ENCODE assay signal across 8 mouse cellular contexts in genomic region chrX:95658600-95659084, GRCm38 (mm10). TPM values are rescaled to one million over a fixed set of nuclear protein-coding genes. Genes with fewer than 3 reads are reported as not detected.
A peak's percentile ranks its signal among the peaks of the same experiment; 100 is the strongest.
DNase-seq lines count a peak whose midpoint lies in the region; ATAC-seq and TF ChIP-seq lines count a peak whose summit lies in the region.

No protein-coding gene starts in this region.

- peak overlapping the region; percentile 42 for H3K4me3 ChIP-seq in hindbrain, embryonic 11.5 days (ENCODE audit: low read depth, low read length)
- H3K4me3 ChIP-seq in lung, embryonic 14.5 days (ENCODE audit: low read depth, low read length) = peak overlapping the region; percentile 40
- H3K4me3 ChIP-seq in stomach, embryonic 14.5 days (ENCODE audit: low read depth, low read length) = peak overlapping the region; percentile 31

- H3K36me3 ChIP-seq in hindbrain, embryonic 11.5 days (ENCODE audit: control insufficient read depth, insufficient read depth, low read length) = no peaks in the 10 kb centered on the region
- no peaks in the 10 kb centered on the region for H3K36me3 ChIP-seq in lung, embryonic 14.5 days (ENCODE audit: insufficient read depth)
- H3K36me3 ChIP-seq in stomach, embryonic 14.5 days (ENCODE audit: control insufficient read depth, insufficient read depth, low read length) = no peaks in the 10 kb centered on the region

- H3K9me3 ChIP-seq in hindbrain, embryonic 11.5 days (ENCODE audit: control insufficient read depth, low read length) = no peaks in the 10 kb centered on the region
- no peaks in the 10 kb centered on the region for H3K9me3 ChIP-seq in lung, embryonic 14.5 days (ENCODE audit: low read depth, low read length)
- H3K9me3 ChIP-seq in stomach, embryonic 14.5 days (ENCODE audit: control insufficient read depth, low read depth, low read length) = no peaks in the 10 kb centered on the region

- ATAC-seq in frontal cortex, adult (ENCODE audit: low TSS enrichment) = peak; percentile 41
- ATAC-seq in hindbrain, embryonic 11.5 days (ENCODE audit: low FRiP score) = peak; percentile 82
- ATAC-seq in lung, embryonic 14.5 days (ENCODE audit: insufficient read depth) = peak; percentile 80
- peak; percentile 56; the same call in 1 of the 2 replicates for ATAC-seq in stomach, embryonic 14.5 days (ENCODE audit: insufficient number of reproducible peaks, insufficient read depth, low FRiP score, low read depth)

- DNase-seq in frontal cortex, postnatal 25 days (ENCODE audit: low spot score in 2 of 2) = no peak
- peak; percentile 3 to 5 for DNase-seq in thymus, postnatal 10 days (ENCODE audit: low spot score in 2 of 2)
- no peak for DNase-seq in thymus, adult 18-20 months
- peak; percentile 24 for DNase-seq in hindbrain, embryonic 11.5 days (ENCODE audit: low spot score)
- peak; percentile 3 for DNase-seq in lung, embryonic 14.5 days
- DNase-seq in embryo, embryonic 11 days = no peak

- H3K27me3 ChIP-seq in hindbrain, embryonic 11.5 days (ENCODE audit: control insufficient read depth, insufficient read depth, low read length) = no peaks in the 10 kb centered on the region
- no peaks in the 10 kb centered on the region for H3K27me3 ChIP-seq in lung, embryonic 14.5 days (ENCODE audit: insufficient read depth, low read length)
- no peaks in the 10 kb centered on the region for H3K27me3 ChIP-seq in stomach, embryonic 14.5 days (ENCODE audit: control insufficient read depth, insufficient read depth, low read length)

- no peaks in the 10 kb centered on the region for H3K4me1 ChIP-seq in hindbrain, embryonic 11.5 days (replicated peaks; ENCODE audit: control insufficient read depth, insufficient read depth, low read length)
- no peaks in the 10 kb centered on the region for H3K4me1 ChIP-seq in lung, embryonic 14.5 days (ENCODE audit: insufficient read depth)
- H3K4me1 ChIP-seq in stomach, embryonic 14.5 days (ENCODE audit: control insufficient read depth, insufficient read depth, low read length) = no peaks in the 10 kb centered on the region

- no peak for TF ChIP-seq CTCF in lung, embryonic 14.5 days (IDR thresholded peaks at IDR 0.05; ENCODE audit: low read depth)

- peak overlapping the region; percentile 18 for H3K4me2 ChIP-seq in hindbrain, embryonic 11.5 days (replicated peaks; ENCODE audit: low read depth, low read length)
- H3K4me2 ChIP-seq in lung, embryonic 14.5 days = peak overlapping the region; percentile 53
- H3K4me2 ChIP-seq in stomach, embryonic 14.5 days (replicated peaks; ENCODE audit: low read depth, low read length) = peak overlapping the region; percentile 35

- H3K27ac ChIP-seq in hindbrain, embryonic 11.5 days (ENCODE audit: low read depth, low read length) = no peak overlapping the region
- H3K27ac ChIP-seq in lung, embryonic 14.5 days (ENCODE audit: low read depth) = no peak overlapping the region
- no peak overlapping the region for H3K27ac ChIP-seq in stomach, embryonic 14.5 days (ENCODE audit: low read length)

- peak overlapping the region; percentile 1; the same call in 1 of the 2 replicates for H3K9ac ChIP-seq in hindbrain, embryonic 11.5 days (ENCODE audit: low read depth, low read length)
- peak overlapping the region; percentile 30; the same call in 1 of the 2 replicates for H3K9ac ChIP-seq in lung, embryonic 14.5 days
- H3K9ac ChIP-seq in stomach, embryonic 14.5 days (replicated peaks; ENCODE audit: low read depth, low read length) = no peak overlapping the region

- WGBS in hindbrain, embryonic 11.5 days = 21% methylated on average over 12 of the region's 12 CpGs
- 13% methylated on average over 12 of the region's 12 CpGs for WGBS in lung, embryonic 14.5 days
- 23% methylated on average over 12 of the region's 12 CpGs for WGBS in stomach, embryonic 14.5 days

RNA-seq across cellular contexts. Expression of gene Zc4h2, which starts 0.3 kb away (rescaled TPM):
- polyA plus RNA-seq in hindbrain, embryonic 11.5 days (2014; fragmentation: Nextera tagmentation; extraction: Ambion mirVana) = 52.3 and 53.4 TPM in 2 replicates
- 17.4 and 20.2 TPM in 2 replicates for polyA plus RNA-seq in lung, embryonic 14.5 days (2014; fragmentation: Nextera tagmentation; extraction: Ambion mirVana)
- polyA plus RNA-seq in stomach, embryonic 14.5 days (2014; fragmentation: Nextera tagmentation; extraction: Ambion mirVana) = 22.2 and 22.8 TPM in 2 replicates

RNA-seq across cellular contexts. Expression of gene Zc3h12b, which starts 52.8 kb away (rescaled TPM):
- 2.3 and 5.7 TPM in 2 replicates for polyA plus RNA-seq in hindbrain, embryonic 11.5 days (2014; fragmentation: Nextera tagmentation; extraction: Ambion mirVana)
- polyA plus RNA-seq in lung, embryonic 14.5 days (2014; fragmentation: Nextera tagmentation; extraction: Ambion mirVana) = 2.3 and 3.5 TPM in 2 replicates
- polyA plus RNA-seq in stomach, embryonic 14.5 days (2014; fragmentation: Nextera tagmentation; extraction: Ambion mirVana) = 3.0 and 5.3 TPM in 2 replicates

Comparison
In these comparisons a context has a peak if more than half of its experiments do, and no peak if none do; other contexts are left out.
1. DNase-seq: peak in thymus, postnatal 10 days (2 of 2), hindbrain, embryonic 11.5 days (single experiment) and lung, embryonic 14.5 days (single experiment); none in frontal cortex, postnatal 25 days (0 of 2), thymus, adult 18-20 months (0 of 2) and embryo, embryonic 11 days (single experiment).
2. Peak in every context shown above with its lines, with median percentiles within 50 percentile points of each other: ATAC-seq, H3K4me2 ChIP-seq and H3K4me3 ChIP-seq.